ENCODE assay signal across 27 mouse cellular contexts in the genomic region with DNA sequence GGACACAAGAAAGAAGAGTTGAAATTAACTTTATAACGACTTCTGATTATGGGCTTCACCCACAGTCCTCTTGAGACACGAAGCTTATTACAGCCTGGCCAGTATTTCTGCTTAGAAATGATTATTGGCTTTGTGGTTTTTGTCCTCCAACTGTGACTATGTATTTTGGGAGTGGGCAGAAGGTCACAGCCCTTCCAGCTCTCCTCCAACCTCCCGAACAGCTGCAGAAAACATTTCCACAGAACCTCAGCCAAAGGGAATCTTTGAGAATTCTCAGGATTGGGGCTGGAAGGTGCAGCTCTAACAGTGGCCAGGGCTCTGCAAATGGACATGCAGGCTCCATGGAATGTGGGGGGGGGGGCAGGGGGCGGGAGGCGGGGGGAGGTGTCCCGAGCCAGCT.
DNase-seq lines count a peak whose midpoint lies in the region; ATAC-seq and TF ChIP-seq lines count a peak whose summit lies in the region.
"Had no signal": no experiment of that assay in that cellular context is flagged by ENCODE, and none has a peak within 500 bp of the region (broad histone marks: within the 10 kb centered on the region; RNA-seq: fewer than 3 reads in every experiment).

No protein-coding gene starts in this region.

- no peak overlapping the region for H3K9ac ChIP-seq in embryonic facial prominence, embryonic 14.5 days (ENCODE audit: low read depth, low read length)
- no peak overlapping the region for H3K9ac ChIP-seq in limb, embryonic 15.5 days
- no peak overlapping the region for H3K9ac ChIP-seq in heart, adult 2 months (ENCODE audit: low read depth, low read length)
- H3K9ac ChIP-seq: embryonic facial prominence, embryonic 12.5 days; embryonic facial prominence, embryonic 15.5 days; forebrain, embryonic 13.5 days; forebrain, embryonic 15.5 days; forebrain, postnatal 0 days had no signal

- H3K36me3 ChIP-seq in embryonic facial prominence, embryonic 14.5 days (ENCODE audit: control insufficient read depth, insufficient read depth, low read length): no peaks in the 10 kb centered on the region
- H3K36me3 ChIP-seq in embryonic facial prominence, embryonic 10.5 days (replicated peaks): no peaks in the 10 kb centered on the region
- H3K36me3 ChIP-seq in limb, embryonic 15.5 days: no peaks in the 10 kb centered on the region
- no peaks in the 10 kb centered on the region for H3K36me3 ChIP-seq in heart, adult 2 months (ENCODE audit: control insufficient read depth, insufficient read depth, low read length)
- H3K36me3 ChIP-seq: embryonic facial prominence, embryonic 12.5 days; embryonic facial prominence, embryonic 15.5 days; forebrain, embryonic 15.5 days; G1E had no signal

- H3K4me2 ChIP-seq in embryonic facial prominence, embryonic 14.5 days (ENCODE audit: low read depth, low read length): no peak overlapping the region
- H3K4me2 ChIP-seq in limb, embryonic 15.5 days: no peak overlapping the region
- H3K4me2 ChIP-seq: embryonic facial prominence, embryonic 12.5 days; embryonic facial prominence, embryonic 15.5 days; forebrain, embryonic 13.5 days; forebrain, embryonic 15.5 days had no signal

- H3K4me1 ChIP-seq in embryonic facial prominence, embryonic 14.5 days (ENCODE audit: control insufficient read depth, insufficient read depth, low read length): peaks cover 8% of the 10 kb centered on the region
- H3K4me1 ChIP-seq in embryonic facial prominence, embryonic 10.5 days: peaks cover 13% of the 10 kb centered on the region
- peaks cover 10% of the 10 kb centered on the region; the same call in 1 of the 2 replicates for H3K4me1 ChIP-seq in limb, embryonic 15.5 days
- no peaks in the 10 kb centered on the region for H3K4me1 ChIP-seq in heart, adult 2 months (ENCODE audit: control insufficient read depth, insufficient read depth, low read length)

- intact Hi-C loops in heart, postnatal 25 days (cut with DNase I): no loop called here
- intact Hi-C loops in heart, adult 2 months (cut with DNase I): no loop called here

- ATAC-seq in embryonic facial prominence, embryonic 14.5 days (ENCODE audit: low read depth): peak; percentile 37
- ATAC-seq in limb, embryonic 15.5 days (ENCODE audit: insufficient number of reproducible peaks, low FRiP score, low TSS enrichment, low read depth): 0 out of 2 replicates have a peak, but pooled peaks have one; percentile 19
- ATAC-seq: activated CD4-positive, CD25-positive, alpha-beta regulatory T cell, adult 4 months; CD4-positive, CD25-positive, alpha-beta regulatory T cell, adult 4 months; forebrain, embryonic 13.5 days; forebrain, embryonic 15.5 days; forebrain, postnatal 0 days; Patski had no signal

- no peak overlapping the region for H3K4me3 ChIP-seq in embryonic facial prominence, embryonic 14.5 days (ENCODE audit: low read depth, low read length)
- H3K4me3 ChIP-seq in embryonic facial prominence, embryonic 10.5 days: no peak overlapping the region
- no peak overlapping the region for H3K4me3 ChIP-seq in limb, embryonic 15.5 days
- no peak overlapping the region for H3K4me3 ChIP-seq in heart, adult 2 months
- H3K4me3 ChIP-seq: embryonic facial prominence, embryonic 12.5 days; embryonic facial prominence, embryonic 15.5 days; forebrain, embryonic 13.5 days; forebrain, embryonic 15.5 days had no signal

- H3K27me3 ChIP-seq in embryonic facial prominence, embryonic 14.5 days (replicated peaks; ENCODE audit: control insufficient read depth, insufficient read depth, low read length): no peaks in the 10 kb centered on the region; the same call in 1 of the 2 replicates
- H3K27me3 ChIP-seq in embryonic facial prominence, embryonic 10.5 days (replicated peaks; ENCODE audit: low read depth, poor library complexity, severe bottlenecking): peaks cover 18% of the 10 kb centered on the region; the same call in 1 of the 2 replicates
- H3K27me3 ChIP-seq in limb, embryonic 15.5 days: no peaks in the 10 kb centered on the region
- H3K27me3 ChIP-seq in heart, adult 2 months (ENCODE audit: control insufficient read depth, insufficient read depth, low read length): no peaks in the 10 kb centered on the region
- H3K27me3 ChIP-seq: CH12.LX; forebrain, embryonic 13.5 days; forebrain, embryonic 15.5 days had no signal

- no peak for TF ChIP-seq EP300 in heart, adult 2 months (IDR thresholded peaks at IDR 0.05; ENCODE audit: insufficient read depth, low read depth, low read length)

- H3K9me3 ChIP-seq in embryonic facial prominence, embryonic 14.5 days (ENCODE audit: control insufficient read depth, low read length): no peaks in the 10 kb centered on the region
- H3K9me3 ChIP-seq in embryonic facial prominence, embryonic 10.5 days: no peaks in the 10 kb centered on the region
- H3K9me3 ChIP-seq in limb, embryonic 15.5 days: no peaks in the 10 kb centered on the region
- H3K9me3 ChIP-seq: embryonic facial prominence, embryonic 12.5 days; embryonic facial prominence, embryonic 15.5 days; forebrain, embryonic 13.5 days; forebrain, embryonic 15.5 days; G1E had no signal

- H3K79me2 ChIP-seq in heart, adult 2 months (replicated peaks; ENCODE audit: control insufficient read depth, insufficient read depth, low read length): no peaks in the 10 kb centered on the region

- no peak for TF ChIP-seq POLR2A in heart, adult 2 months (IDR thresholded peaks at IDR 0.05; ENCODE audit: insufficient read depth, low read depth, low read length)

- DNase-seq in embryonic facial prominence, embryonic 14.5 days (ENCODE audit: low spot score): peak; percentile 33
- DNase-seq in embryonic facial prominence, embryonic 10.5 days (ENCODE audit: low spot score): no peak
- DNase-seq in adipocyte (ENCODE audit: low spot score): peak; percentile 29
- DNase-seq in heart, postnatal 25 days (ENCODE audit: low spot score): no peak
- DNase-seq in heart, adult 2 months: no peak
- DNase-seq: adrenal gland, adult 2 months; adrenal gland, postnatal 10 days; adrenal gland, postnatal 25 days; B cell, adult 2 months; cerebellum, adult 11 months; cerebellum, adult 18-20 months; cerebellum, adult 8-10 months; cerebellum, adult 9-11 months; cerebellum, postnatal 14 days; cerebellum, postnatal 36 days; embryo, embryonic 11 days; forebrain, postnatal 0 days had no signal

- WGBS in embryonic facial prominence, embryonic 14.5 days: 68% methylated on average over 4 of the region's 6 CpGs
- 78% methylated on average over 6 of the region's 6 CpGs for WGBS in embryonic facial prominence, embryonic 10.5 days
- WGBS in limb, embryonic 15.5 days: 53% methylated on average over 6 of the region's 6 CpGs
- 59% methylated on average over 6 of the region's 6 CpGs for WGBS in heart, adult 2 months

- TF ChIP-seq CTCF in heart, adult 2 months (IDR thresholded peaks at IDR 0.05): no peak

- no peak overlapping the region for H3K27ac ChIP-seq in embryonic facial prominence, embryonic 14.5 days (replicated peaks; ENCODE audit: low read depth, low read length)
- no peak overlapping the region for H3K27ac ChIP-seq in embryonic facial prominence, embryonic 10.5 days (replicated peaks)
- no peak overlapping the region for H3K27ac ChIP-seq in limb, embryonic 15.5 days
- H3K27ac ChIP-seq in heart, adult 2 months: no peak overlapping the region
- H3K27ac ChIP-seq: embryonic facial prominence, embryonic 12.5 days; embryonic facial prominence, embryonic 15.5 days; forebrain, embryonic 13.5 days; forebrain, embryonic 15.5 days had no signal

Comparison
In these comparisons a context has a peak if more than half of its experiments do, and no peak if none do; other contexts are left out.
1. DNase-seq: peak in embryonic facial prominence, embryonic 14.5 days (single experiment) and adipocyte (single experiment); none in embryonic facial prominence, embryonic 10.5 days (single experiment), heart, postnatal 25 days (single experiment) and heart, adult 2 months (0 of 2).